Mouse (Mus musculus) monocyte, adult 5-6 weeks (primary cell): ENCODE data around the gene Eya2. TPM values are rescaled to one million over a fixed set of nuclear protein-coding genes. Genes with fewer than 3 reads are reported as not detected.

Source experiments
- ATAC-seq: fragments of 153-309, 156-312 bp; replicated peaks from 2 replicates; pipeline ENCODE4 v1.8.0; 2017; ENCODE audit warnings: mild to moderate bottlenecking; ENCODE audit not compliant: low TSS enrichment, insufficient number of reproducible peaks, severe bottlenecking, poor library complexity, low FRiP score
- total RNA-seq: library from RNA; stranded (forward); fragments of 200-1000, 200-491, 200-594 nt; gene quantifications from 3 replicates; pipeline ENCODE4 v1.2.3, GENCODE M21; 2017

Gene Eya2
- total RNA-seq, 1 experiment from 2014 or later: 6.4 TPM

GRCm38 (mm10) chr2:165583518-165583917 lies 11.3 kb upstream of the Eya2 start:
- ATAC-seq: no peak

GRCm38 (mm10) chr2:165584563-165584962 lies 10.3 kb upstream of the Eya2 start:
- ATAC-seq: no peak

- no peak for ATAC-seq
Observed at GRCm38 (mm10) chr2:165590742-165591141, 4.1 kb upstream of the Eya2 start.

DNA sequence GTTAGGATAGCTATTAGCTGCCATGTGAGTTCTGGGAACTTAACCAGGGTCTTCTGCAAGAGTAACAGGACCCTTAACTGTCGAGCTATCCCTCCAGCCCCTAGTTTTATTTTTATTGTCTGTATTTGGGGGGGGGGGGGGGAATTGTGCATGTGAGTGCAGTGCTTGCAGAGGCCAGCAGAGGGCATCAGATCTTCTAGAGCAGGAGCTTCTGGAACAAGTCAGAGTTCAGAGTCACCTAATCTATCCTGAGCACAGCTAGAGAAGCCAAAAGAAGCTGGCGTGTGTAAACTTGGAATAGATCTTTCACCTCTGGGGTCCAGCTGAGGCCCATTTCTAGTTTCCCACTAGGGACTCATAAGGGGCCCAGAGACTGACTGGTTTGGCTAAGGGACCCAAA lies 1.1 kb upstream of the Eya2 start:
- ATAC-seq: no peak

DNA sequence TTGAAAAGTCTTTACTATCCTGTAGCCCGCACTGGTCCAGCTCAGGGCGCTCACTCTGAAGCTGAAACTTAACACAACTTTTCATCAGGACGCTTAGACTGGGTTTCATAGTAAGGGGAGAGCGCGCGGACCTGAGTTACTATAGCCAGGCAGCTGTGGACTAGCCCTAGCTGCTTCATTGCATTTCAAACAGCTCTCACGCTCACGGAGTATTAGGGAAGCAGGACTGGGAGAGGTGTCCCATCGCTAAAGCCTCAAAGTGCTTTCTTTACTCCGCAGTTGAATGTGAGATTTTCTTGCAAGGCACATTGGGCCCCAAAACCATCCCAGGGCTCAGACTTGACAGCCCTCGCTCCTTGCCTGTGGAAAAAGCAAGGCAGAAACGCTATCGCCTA lies 841 bp downstream of the Eya2 start:
- no peak for ATAC-seq

GRCm38 (mm10) chr2:165596141-165596540 lies 1.3 kb downstream of the Eya2 start:
- no peak for ATAC-seq

DNA sequence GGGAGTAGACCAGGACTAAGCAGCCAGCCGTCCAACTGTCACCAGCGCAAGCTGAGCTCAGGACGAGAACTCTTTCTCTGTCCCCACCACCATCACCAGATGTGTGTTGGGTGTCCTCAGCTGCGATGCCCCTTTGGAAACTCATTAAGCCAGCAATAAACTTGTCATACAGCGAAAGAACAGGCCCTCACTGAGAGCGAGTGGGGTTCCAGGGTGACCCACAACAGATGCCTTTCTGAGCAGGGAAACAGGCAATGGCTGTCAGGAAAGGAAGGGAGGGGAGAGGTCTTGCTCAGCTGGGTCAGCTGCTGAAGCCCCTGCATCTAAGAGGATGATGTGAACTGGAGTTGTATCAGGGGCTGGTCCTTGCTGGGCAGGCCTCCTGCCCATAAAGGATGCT lies 2.7 kb downstream of the Eya2 start:
- no peak for ATAC-seq

DNA sequence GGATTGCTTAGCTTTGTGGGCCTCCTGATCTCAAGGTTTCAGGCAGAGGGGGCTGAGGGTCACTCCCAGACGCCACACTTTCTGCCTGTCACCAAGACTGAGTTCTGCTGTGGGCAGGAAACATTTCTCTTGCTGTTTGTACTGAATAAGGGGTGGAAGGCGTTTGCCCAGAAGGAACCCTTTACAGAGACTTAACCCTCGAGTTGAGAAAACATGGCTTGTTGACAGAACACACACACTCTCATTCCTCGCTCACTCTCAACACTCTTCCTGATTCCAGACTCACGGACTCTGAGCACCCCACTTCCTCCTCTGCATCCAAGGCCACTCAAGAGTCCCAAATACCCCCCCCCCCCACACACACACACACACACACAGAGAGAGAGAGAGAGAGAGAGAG lies 3.3 kb downstream of the Eya2 start:
- ATAC-seq: no peak

GRCm38 (mm10) chr2:165599566-165599965 lies 4.7 kb downstream of the Eya2 start:
- ATAC-seq: no peak

- no peak for ATAC-seq
Observed at GRCm38 (mm10) chr2:165600926-165601325, 6.1 kb downstream of the Eya2 start.

DNA sequence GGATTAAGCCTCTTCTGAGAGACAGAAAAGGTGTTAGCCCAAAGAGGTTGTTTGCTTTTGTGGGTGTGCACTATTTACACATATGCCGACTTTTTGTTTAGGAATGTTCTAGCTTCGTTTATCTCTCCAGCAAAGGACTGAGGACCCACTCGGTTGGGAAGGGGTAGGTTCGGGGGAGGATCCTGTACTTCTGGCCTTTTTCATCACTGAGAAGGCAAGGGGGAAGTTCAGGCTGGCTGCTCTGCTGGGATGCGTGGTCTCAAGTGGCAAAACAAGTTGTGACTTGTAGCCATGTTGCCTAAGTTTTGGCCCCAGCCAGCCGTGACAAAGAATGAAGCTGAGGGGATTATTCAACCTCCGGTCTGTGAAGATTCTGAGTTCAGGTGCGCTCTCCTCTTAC lies 6.8 kb downstream of the Eya2 start:
- ATAC-seq: no peak

DNA sequence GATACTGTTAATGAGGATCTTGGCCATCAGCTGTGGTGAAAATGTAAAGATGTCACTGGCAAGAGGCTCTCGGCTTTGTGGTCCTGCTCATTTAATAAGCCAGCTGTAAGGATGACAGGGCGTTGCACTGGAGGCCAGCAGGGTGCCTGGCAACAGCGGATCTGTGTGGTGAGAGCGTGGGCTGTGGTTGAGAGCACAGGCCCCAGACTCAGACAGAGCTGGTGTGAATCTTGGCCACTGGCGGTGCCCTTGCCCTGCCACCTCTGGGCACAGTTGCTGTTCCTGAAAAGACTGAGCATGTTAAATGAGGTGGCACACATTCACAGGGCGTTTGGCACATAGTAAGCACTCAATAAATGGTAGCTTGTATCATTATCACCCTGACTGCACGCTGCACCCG lies 8.9 kb downstream of the Eya2 start:
- no peak for ATAC-seq

- no peak for ATAC-seq
Observed at GRCm38 (mm10) chr2:165611551-165612253, 16.9 kb downstream of the Eya2 start.

GRCm38 (mm10) chr2:165613741-165614339 lies 19.0 kb downstream of the Eya2 start:
- ATAC-seq: no peak

- ATAC-seq: no peak
Observed at GRCm38 (mm10) chr2:165621488-165621887, 26.7 kb downstream of the Eya2 start.

- no peak for ATAC-seq
Observed at GRCm38 (mm10) chr2:165622596-165622995, 27.8 kb downstream of the Eya2 start.

DNA sequence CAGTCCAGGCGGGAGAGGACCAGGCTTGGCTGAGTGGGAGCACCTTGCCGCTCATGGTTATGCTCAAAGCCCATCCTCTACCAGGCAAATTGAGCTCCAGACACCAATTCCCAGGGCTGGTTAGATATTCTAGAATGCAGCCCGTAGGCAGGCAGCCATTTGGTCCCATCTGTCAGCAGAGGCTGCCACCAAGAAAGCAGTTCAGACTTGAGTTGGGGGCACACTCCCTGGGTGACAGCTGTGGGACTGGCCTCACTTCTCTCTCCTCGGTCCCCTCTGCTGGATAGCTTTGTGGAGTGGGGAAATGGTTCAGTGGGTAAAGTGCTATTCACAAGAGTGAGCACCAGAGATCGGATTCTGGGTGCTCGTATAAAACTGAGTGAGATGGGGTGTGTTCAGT lies 32.0 kb downstream of the Eya2 start:
- no peak for ATAC-seq

- ATAC-seq: no peak
Observed at GRCm38 (mm10) chr2:165627974-165628373, 33.1 kb downstream of the Eya2 start.

DNA sequence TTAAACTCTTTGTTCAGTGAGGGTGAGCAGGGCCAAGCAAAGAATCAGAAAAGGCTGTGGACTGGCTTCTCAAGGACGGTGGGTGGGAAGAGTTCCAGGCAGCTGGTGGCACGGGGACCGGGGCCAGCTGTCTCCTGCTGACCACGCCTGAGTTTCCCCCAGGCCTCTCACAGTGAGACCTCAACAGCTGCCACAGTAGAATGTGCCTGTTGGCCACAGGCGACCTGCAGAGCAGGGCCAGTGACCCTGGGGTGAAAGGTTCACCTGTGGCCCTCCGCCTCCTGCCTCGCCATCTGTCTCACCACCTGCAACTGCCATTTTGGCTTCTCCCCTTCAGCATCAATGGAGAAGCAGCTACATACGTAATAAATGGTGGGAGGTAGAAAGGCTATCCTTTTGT lies 35.1 kb downstream of the Eya2 start:
- ATAC-seq: no peak

- ATAC-seq: no peak
Observed at GRCm38 (mm10) chr2:165633011-165633785, 38.4 kb downstream of the Eya2 start.
